Mouse (Mus musculus): ENCODE measurements around the gene Ddx20.

DNA sequence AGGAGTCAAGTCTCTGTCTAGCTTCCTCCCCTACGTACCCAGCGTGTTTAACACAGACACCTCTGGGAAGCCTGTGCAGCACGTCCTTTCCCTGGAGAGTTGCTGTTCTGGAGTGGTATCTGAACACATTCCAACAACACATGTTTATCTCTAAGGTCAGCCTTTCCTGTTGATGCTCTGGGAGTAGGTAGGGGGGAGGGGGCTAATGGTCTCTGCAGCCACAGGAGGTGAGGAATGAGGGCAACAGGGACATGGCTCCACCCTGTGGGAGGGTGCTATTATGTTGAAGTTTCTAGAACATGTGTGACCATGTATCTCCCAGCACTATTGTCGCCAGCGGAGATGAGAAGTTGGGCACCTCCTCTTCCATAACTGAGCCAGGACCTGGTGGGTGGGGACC lies 14.0 kb upstream of the Ddx20 start:
- no peak for TF ChIP-seq POLR2A (IDR thresholded peaks at IDR 0.05; ENCODE audit: borderline replicate concordance, extremely low read depth, insufficient read depth, insufficient read length, poor library complexity, severe bottlenecking)
- TF ChIP-seq CTCF (IDR thresholded peaks at IDR 0.05; ENCODE audit: borderline replicate concordance, extremely low read depth, insufficient read depth, insufficient read length), result no peak
